Mouse (Mus musculus) adipocyte (in vitro differentiated cells): ENCODE data around the gene Gm43720.
A peak's percentile ranks its signal among the peaks of the same experiment; 100 is the strongest.
"Not testable (repeated sequence)": the region's sequence is repeated elsewhere in the genome, so short reads cannot be mapped to it uniquely, and the experiment has no call there.

ENCODE experiments used
- DNase-seq: peaks from one replicate; pipeline ENCODE4 v3.0.0-alpha.2; 2016; ENCODE audit warnings: low spot score

Gene Gm43720

DNA sequence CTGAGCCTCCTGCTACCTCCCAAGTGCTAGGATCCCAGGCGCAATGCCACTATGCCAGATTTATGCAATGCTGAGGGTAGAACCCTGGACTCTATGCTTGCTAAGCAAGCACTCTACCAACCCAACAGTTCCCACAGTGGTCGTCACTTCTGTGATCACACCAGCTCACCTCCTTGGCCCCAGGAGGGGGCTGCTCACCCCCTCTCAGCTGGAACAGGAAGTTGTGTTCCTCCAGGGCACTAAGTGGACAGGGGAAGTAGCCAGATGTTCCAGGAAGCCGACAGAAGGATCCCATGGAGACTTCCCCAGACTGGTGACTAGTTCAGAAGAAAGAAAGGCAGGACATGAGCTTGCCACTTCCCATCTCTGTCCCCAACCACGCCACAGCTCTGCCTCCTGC is 17.8 kb downstream of the Gm43720 start:
- DNase-seq, result no peak

DNA sequence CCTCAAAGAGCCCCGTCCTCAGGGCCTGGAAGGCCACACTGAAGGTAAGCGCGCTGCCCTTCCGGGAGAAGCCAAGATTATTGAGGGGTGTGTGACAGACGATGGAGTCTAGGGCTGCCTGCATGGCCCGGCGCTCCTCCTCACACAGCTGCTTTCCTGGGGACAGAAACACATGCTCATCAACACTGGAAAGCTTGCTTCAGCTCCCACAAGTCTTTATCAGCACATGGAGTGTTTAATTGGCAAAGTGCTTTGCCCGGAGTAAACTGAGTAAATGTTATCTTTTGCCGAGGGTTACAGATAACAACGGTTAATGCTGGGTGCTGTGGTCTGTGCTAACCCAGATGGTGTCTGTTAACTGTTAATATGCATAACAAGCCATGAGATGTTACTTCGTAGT is 18.9 kb downstream of the Gm43720 start:
- no peak for DNase-seq

- DNase-seq, result no peak
Measured at GRCm38 (mm10) chr5:138260051-138260450, 19.7 kb downstream of the Gm43720 start.

- no peak for DNase-seq
Measured at GRCm38 (mm10) chr5:138258993-138259392, 20.8 kb downstream of the Gm43720 start.

DNA sequence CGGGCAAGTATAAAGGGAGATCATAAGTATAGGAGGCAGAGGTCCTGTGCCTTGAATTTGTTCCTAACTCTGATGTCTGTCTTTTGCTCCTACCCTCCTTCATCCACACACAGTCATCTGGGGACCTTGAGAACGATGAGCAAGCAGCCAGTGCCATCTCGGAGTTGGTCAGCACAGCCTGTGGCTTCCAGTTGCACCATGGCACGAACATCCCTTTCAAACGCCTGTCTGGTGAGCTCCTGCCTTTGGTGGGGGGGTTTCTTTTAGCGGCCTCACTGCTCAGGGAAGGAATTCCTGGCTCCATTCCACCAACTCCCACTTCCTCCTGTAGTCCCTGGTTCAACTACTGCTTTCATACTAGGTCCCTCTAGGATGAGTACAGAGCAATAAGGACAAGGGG is 21.2 kb downstream of the Gm43720 start:
- no peak for DNase-seq

GRCm38 (mm10) chr5:138258078-138258477 is 21.7 kb downstream of the Gm43720 start:
- DNase-seq, result no peak

GRCm38 (mm10) chr5:138257585-138257978 is 22.2 kb downstream of the Gm43720 start:
- no peak for DNase-seq

GRCm38 (mm10) chr5:138256966-138257584 is 22.7 kb downstream of the Gm43720 start:
- DNase-seq, result no peak

GRCm38 (mm10) chr5:138256094-138256467 is 23.7 kb downstream of the Gm43720 start:
- no peak for DNase-seq

- peak; percentile 99 for DNase-seq
Measured at GRCm38 (mm10) chr5:138255353-138256093, 24.2 kb downstream of the Gm43720 start, which contains the start of gene Lamtor4. Gene Lamtor4 (plus strand): TSS chr5:138255482.

GRCm38 (mm10) chr5:138253061-138253460 is 26.7 kb downstream of the Gm43720 start:
- no peak for DNase-seq

- DNase-seq, result no peak
Measured at GRCm38 (mm10) chr5:138251144-138251543, 28.6 kb downstream of the Gm43720 start.

GRCm38 (mm10) chr5:138241511-138241910 is 38.2 kb downstream of the Gm43720 start:
- no peak for DNase-seq

DNA sequence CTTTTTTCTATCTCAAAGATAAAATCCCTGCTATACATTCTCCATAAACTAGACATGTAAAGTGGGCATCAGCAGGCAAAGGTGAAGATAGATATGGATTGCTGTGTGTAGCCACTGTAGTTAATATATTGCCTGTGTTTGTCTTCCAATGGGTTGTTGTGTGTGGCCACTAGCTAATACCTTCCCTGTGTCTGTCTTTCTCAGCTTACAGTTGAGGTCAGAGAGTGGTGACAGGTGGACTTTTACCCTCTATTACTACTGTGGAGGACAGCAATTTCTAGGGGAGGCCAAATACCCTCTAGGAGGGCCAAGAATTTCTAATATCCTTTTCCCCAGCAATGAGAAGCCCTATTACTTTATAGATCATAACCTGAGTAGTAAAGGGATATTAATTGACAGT is 45.5 kb downstream of the Gm43720 start:
- no peak for DNase-seq

DNA sequence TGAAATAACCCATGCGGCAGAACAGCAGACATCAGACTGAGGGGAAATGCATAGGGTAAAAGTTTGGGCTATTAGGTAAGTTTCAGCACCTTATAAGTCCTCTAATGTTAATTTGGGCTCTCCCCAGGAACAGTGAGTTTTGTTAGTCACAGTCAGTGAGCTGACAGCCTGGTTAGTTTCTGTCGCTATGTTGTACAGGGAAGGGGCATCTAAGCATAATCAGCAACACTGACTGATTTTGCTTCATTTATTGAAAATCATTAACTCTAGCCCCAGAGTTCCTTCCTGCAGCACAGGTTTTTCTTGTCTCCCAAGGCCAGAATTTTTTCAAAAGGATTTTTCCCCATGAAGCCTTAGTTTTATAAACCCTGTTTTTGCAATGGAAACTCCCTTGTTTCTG is 46.0 kb downstream of the Gm43720 start:
- no peak for DNase-seq

- no peak for DNase-seq
Measured at GRCm38 (mm10) chr5:138229511-138229910, 50.2 kb downstream of the Gm43720 start.

DNA sequence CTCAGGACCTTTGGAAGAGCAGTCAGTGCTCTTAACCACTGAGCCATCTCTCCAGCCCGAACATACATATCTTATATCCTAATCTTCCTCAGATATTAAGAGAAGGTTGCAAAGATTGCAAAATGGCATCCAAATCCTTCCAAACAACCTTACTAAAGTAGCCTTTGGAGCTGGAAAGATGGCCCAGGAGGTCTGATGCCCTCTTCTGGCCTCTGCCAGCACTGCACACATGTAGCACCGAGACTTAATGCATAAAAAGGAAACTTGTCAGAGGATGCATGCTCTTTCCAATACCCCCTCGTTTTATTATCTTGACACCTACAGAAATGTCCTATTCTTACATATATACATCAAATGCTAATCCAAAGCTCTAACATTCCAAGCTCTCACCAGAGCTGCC is 51.7 kb downstream of the Gm43720 start:
- DNase-seq, result peak; percentile 69

GRCm38 (mm10) chr5:138227367-138227766 is 52.4 kb downstream of the Gm43720 start:
- DNase-seq, result no peak

DNA sequence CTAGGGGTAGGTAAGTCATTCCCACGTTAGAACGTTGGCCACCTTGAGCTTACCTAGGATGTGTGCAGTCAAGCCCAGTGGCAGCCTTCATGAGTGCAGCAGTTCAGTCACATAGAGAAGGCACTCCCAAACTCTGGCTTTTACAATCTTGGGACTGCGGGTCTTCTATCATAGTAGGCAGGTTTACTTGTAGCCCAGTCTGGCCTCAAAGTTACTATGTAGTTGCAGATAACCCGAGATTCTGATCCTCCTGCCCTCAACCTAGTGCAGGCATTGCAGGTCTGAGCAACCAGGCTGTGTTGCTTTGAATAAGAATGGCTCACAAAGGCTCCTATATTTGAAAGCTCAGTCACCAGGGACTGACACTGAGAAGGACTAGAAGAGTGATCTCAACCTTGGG is 53.3 kb downstream of the Gm43720 start:
- no peak for DNase-seq

DNA sequence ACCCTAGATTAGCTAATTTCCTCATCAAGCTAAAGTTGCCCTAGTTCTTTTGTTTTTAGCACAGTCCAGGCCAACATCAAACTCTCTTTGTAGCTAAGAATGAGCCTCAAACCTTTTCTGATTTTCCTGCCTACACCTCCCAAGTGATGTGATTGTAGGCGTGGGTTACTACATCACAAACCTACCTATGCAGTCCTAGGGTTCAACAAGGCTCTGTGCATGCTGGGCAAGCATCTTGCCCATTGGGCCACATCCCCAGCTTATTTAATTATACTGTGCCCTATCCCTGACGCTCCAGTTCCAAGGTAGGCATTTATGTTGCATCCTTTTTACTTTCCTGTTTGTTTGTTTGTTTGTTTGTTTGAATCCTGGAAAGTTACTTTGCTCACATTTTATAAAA is 54.1 kb downstream of the Gm43720 start, which contains the start of gene Nxpe5:
Nxpe5 (plus strand) TSS at position 199 of the 400 bp plus-strand sequence.
- no peak for DNase-seq

GRCm38 (mm10) chr5:138223287-138223686 is 56.5 kb downstream of the Gm43720 start:
- DNase-seq, result peak; percentile 58

DNA sequence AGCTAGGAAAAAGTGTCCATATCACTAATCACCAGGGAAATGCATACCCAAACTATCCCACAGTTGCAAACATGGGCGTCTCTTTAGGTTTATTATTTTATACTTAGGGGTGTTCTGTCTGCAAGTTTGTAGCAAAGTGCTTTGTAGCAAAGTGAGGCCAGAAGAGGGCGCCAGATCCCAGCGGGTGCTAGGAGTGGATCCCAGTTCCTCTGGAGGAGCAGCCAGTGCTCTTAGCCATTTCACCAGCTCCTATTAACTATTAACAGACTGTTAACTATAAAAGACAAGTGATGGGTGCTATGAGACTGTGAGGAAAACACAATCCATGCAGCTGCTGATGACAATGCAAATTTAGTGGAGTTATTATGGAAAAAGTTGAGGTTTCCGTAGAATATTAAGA is 57.6 kb downstream of the Gm43720 start:
- DNase-seq, result peak; percentile 98

DNA sequence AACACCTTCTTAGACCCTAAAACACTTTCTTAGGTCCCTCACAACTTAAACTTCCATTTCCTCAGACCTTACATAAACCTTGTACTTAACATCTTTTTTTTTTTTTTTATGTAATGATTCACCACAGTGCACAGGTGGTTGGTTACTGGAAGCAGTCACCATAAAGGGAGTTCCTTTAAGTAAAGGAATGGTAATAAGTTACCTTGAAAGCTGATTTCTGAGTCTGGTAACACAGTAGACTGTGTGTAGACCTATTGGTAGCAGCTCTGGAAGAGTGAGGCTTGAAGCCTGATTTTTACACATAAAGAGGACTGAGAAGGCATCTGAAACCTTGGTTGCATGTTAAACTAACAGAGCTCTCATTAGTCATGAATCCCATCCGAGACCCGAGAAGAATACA is 59.9 kb downstream of the Gm43720 start:
- DNase-seq, result no peak

GRCm38 (mm10) chr5:138216632-138217031 is 63.1 kb downstream of the Gm43720 start:
- not testable (repeated sequence) for DNase-seq
